Mouse (Mus musculus): ENCODE measurements around the gene Ermap.

DNA sequence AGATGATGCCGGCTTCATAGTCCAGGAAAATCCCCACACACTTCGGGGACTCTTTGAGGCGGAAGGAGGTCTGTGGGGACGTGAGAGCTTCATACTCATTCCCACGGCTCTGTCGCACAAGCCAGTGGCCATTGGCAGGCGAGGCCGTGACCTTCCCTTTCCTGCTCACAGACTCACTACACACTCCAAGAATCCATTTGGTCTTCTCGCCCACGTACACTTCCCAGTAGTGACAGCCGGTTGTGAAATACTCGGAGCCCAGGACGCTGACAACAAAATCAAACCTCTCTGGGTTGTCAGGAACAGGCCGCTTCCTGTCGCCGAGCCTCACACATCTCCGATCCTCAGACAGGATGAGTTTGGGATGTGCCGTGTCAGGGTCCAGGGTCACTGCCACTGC is 11.5 kb downstream of the Ermap start:
- no peak for TF ChIP-seq CTCF (conservative IDR thresholded peaks at IDR 0.05; ENCODE audit: insufficient read depth, insufficient read length, low read depth, low read length)
- TF ChIP-seq POLR2A (IDR thresholded peaks at IDR 0.05; ENCODE audit: low read depth, low read length), result no peak

Data from kidney, adult 2 months (tissue).